In the genomic region with DNA sequence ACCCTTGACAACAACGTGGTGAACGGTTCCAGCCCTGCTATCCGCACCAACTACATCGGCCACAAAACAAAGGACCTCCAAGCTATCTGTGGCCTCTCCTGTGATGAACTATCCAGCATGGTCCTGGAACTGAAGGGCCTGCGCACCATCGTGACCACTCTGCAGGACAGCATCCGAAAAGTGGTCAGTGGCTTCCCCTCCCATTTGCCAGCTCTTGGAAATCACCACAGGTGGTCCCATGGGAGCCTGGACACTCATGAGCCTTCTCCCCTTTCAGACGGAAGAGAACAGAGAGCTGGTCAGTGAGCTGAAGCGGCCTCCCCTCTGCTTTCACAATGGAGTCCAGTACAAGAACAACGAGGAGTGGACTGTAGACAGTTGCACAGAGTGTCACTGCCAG, we compare ENCODE assay signal across 8 mouse cellular contexts. TPM values are rescaled to one million over a fixed set of nuclear protein-coding genes. Genes with fewer than 3 reads are reported as not detected.
A peak's percentile ranks its signal among the peaks of the same experiment; 100 is the strongest.
DNase-seq lines count a peak whose midpoint lies in the region; ATAC-seq and TF ChIP-seq lines count a peak whose summit lies in the region.
"Had no signal": no experiment of that assay in that cellular context is flagged by ENCODE, and none has a peak within 500 bp of the region (broad histone marks: within the 10 kb centered on the region; RNA-seq: fewer than 3 reads in every experiment).

No protein-coding gene starts in this region.

- no peaks in the 10 kb centered on the region for H3K4me1 ChIP-seq in liver, embryonic 16.5 days (ENCODE audit: control insufficient read depth, low read depth, low read length)
- peaks cover 13% of the 10 kb centered on the region for H3K4me1 ChIP-seq in liver, embryonic 12.5 days
- peaks cover 21% of the 10 kb centered on the region for H3K4me1 ChIP-seq in embryonic facial prominence, embryonic 14.5 days (ENCODE audit: control insufficient read depth, insufficient read depth, low read length)
- H3K4me1 ChIP-seq in forebrain, embryonic 16.5 days (replicated peaks; ENCODE audit: control insufficient read depth, insufficient read depth, low read length) = peaks cover 24% of the 10 kb centered on the region
- peaks cover 38% of the 10 kb centered on the region for H3K4me1 ChIP-seq in neural tube, embryonic 13.5 days (replicated peaks)

- H3K9me3 ChIP-seq in liver, embryonic 16.5 days (replicated peaks; ENCODE audit: control insufficient read depth, low read length) = no peaks in the 10 kb centered on the region
- H3K9me3 ChIP-seq in liver, embryonic 12.5 days (replicated peaks) = no peaks in the 10 kb centered on the region
- no peaks in the 10 kb centered on the region for H3K9me3 ChIP-seq in embryonic facial prominence, embryonic 14.5 days (ENCODE audit: control insufficient read depth, low read length)
- no peaks in the 10 kb centered on the region for H3K9me3 ChIP-seq in forebrain, embryonic 16.5 days (ENCODE audit: control insufficient read depth, low read length)
- no peaks in the 10 kb centered on the region for H3K9me3 ChIP-seq in neural tube, embryonic 13.5 days

- no peak overlapping the region for H3K27ac ChIP-seq in liver, embryonic 16.5 days (ENCODE audit: low read length)
- H3K27ac ChIP-seq in liver, embryonic 12.5 days = no peak overlapping the region
- H3K27ac ChIP-seq in embryonic facial prominence, embryonic 14.5 days (replicated peaks; ENCODE audit: low read depth, low read length) = no peak overlapping the region
- no peak overlapping the region for H3K27ac ChIP-seq in forebrain, embryonic 16.5 days (ENCODE audit: low read length)
- H3K27ac ChIP-seq in neural tube, embryonic 13.5 days (replicated peaks) = no peak overlapping the region
- H3K27ac ChIP-seq in layer of hippocampus, adult 2 months = no peak overlapping the region

- ATAC-seq in liver, embryonic 16.5 days (ENCODE audit: low read depth) = no peak
- ATAC-seq in liver, embryonic 12.5 days = no peak
- no peak for ATAC-seq in embryonic facial prominence, embryonic 14.5 days (ENCODE audit: low read depth)
- no peak for ATAC-seq in forebrain, embryonic 16.5 days
- ATAC-seq in neural tube, embryonic 13.5 days (ENCODE audit: low read depth) = no peak

- TF ChIP-seq CTCF in layer of hippocampus, adult 2 months (conservative IDR thresholded peaks at IDR 0.05) = no peak

- no peak overlapping the region for H3K9ac ChIP-seq in liver, embryonic 16.5 days (ENCODE audit: low read depth, low read length)
- H3K9ac ChIP-seq in liver, embryonic 12.5 days = no peak overlapping the region
- peak overlapping the region; percentile 75; the same call in 1 of the 2 replicates for H3K9ac ChIP-seq in embryonic facial prominence, embryonic 14.5 days (ENCODE audit: low read depth, low read length)
- no peak overlapping the region for H3K9ac ChIP-seq in forebrain, embryonic 16.5 days (replicated peaks; ENCODE audit: low read depth, low read length)
- no peak overlapping the region for H3K9ac ChIP-seq in neural tube, embryonic 13.5 days

- H3K27me3 ChIP-seq in liver, embryonic 16.5 days (ENCODE audit: control insufficient read depth, insufficient read depth, low read depth, low read length) = peaks cover 2% of the 10 kb centered on the region; the same call in 1 of the 2 replicates
- H3K27me3 ChIP-seq in liver, embryonic 12.5 days (replicated peaks) = peaks cover 27% of the 10 kb centered on the region
- H3K27me3 ChIP-seq in embryonic facial prominence, embryonic 14.5 days (replicated peaks; ENCODE audit: control insufficient read depth, insufficient read depth, low read length) = no peaks in the 10 kb centered on the region
- H3K27me3 ChIP-seq in forebrain, embryonic 16.5 days (replicated peaks; ENCODE audit: control insufficient read depth, insufficient read depth, low read length) = 0 out of 2 replicates have a peak, but pooled peaks cover 5% of the 10 kb centered on the region
- H3K27me3 ChIP-seq in neural tube, embryonic 13.5 days = peaks cover 29% of the 10 kb centered on the region

- no peak overlapping the region for H3K4me2 ChIP-seq in liver, embryonic 16.5 days (ENCODE audit: low read depth, low read length)
- H3K4me2 ChIP-seq in liver, embryonic 12.5 days = no peak overlapping the region
- H3K4me2 ChIP-seq in embryonic facial prominence, embryonic 14.5 days (ENCODE audit: low read depth, low read length) = peak overlapping the region; percentile 81
- H3K4me2 ChIP-seq in forebrain, embryonic 16.5 days (ENCODE audit: low read length) = peak overlapping the region; percentile 35
- H3K4me2 ChIP-seq in neural tube, embryonic 13.5 days = peak overlapping the region; percentile 82; the same call in 1 of the 2 replicates

- WGBS in liver, embryonic 16.5 days (ENCODE audit: insufficient replicate concordance) = 68% methylated on average over 10 of the region's 10 CpGs
- WGBS in liver, embryonic 12.5 days (ENCODE audit: insufficient replicate concordance) = 70% methylated on average over 10 of the region's 10 CpGs
- WGBS in embryonic facial prominence, embryonic 14.5 days = 68% methylated on average over 10 of the region's 10 CpGs
- WGBS in forebrain, embryonic 16.5 days = 64% methylated on average over 10 of the region's 10 CpGs
- 73% methylated on average over 10 of the region's 10 CpGs for WGBS in neural tube, embryonic 13.5 days

- peak overlapping the region; percentile 8; the same call in 1 of the 2 replicates for H3K4me3 ChIP-seq in liver, embryonic 16.5 days (ENCODE audit: low read depth, low read length)
- H3K4me3 ChIP-seq in liver, embryonic 12.5 days = no peak overlapping the region
- peak overlapping the region; percentile 59 for H3K4me3 ChIP-seq in embryonic facial prominence, embryonic 14.5 days (ENCODE audit: low read depth, low read length)
- peak overlapping the region; percentile 55 for H3K4me3 ChIP-seq in forebrain, embryonic 16.5 days (replicated peaks; ENCODE audit: low read length)
- no peak overlapping the region for H3K4me3 ChIP-seq in neural tube, embryonic 13.5 days
- no peak overlapping the region for H3K4me3 ChIP-seq in layer of hippocampus, adult 2 months

- no peaks in the 10 kb centered on the region for H3K36me3 ChIP-seq in liver, embryonic 16.5 days (ENCODE audit: control insufficient read depth, insufficient read depth)
- peaks cover 5% of the 10 kb centered on the region; the same call in 1 of the 2 replicates for H3K36me3 ChIP-seq in liver, embryonic 12.5 days
- peaks cover 53% of the 10 kb centered on the region for H3K36me3 ChIP-seq in embryonic facial prominence, embryonic 14.5 days (ENCODE audit: control insufficient read depth, insufficient read depth, low read length)
- H3K36me3 ChIP-seq in forebrain, embryonic 16.5 days (ENCODE audit: control insufficient read depth, insufficient read depth) = no peaks in the 10 kb centered on the region
- no peaks in the 10 kb centered on the region for H3K36me3 ChIP-seq in neural tube, embryonic 13.5 days

- DNase-seq in embryonic facial prominence, embryonic 14.5 days (ENCODE audit: low spot score) = no peak
- no peak for DNase-seq in right cerebral cortex, postnatal 4 days
- no peak for DNase-seq in layer of hippocampus, adult 2 months (ENCODE audit: low spot score in 2 of 2)
- DNase-seq: left cerebral cortex, postnatal 4 days had no signal

RNA-seq across cellular contexts. Expression of gene Thbs1, which starts 3.0 kb away (rescaled TPM):
- 29.7 and 31.7 TPM in 2 replicates for polyA plus RNA-seq in liver, embryonic 16.5 days (2015; fragmentation: Nextera tagmentation; extraction: Ambion mirVana)
- polyA plus RNA-seq in liver, embryonic 12.5 days (2016; fragmentation: Nextera tagmentation; extraction: Ambion mirVana) = 69.2 and 78.6 TPM in 2 replicates
- 77.4 and 86.4 TPM in 2 replicates for polyA plus RNA-seq in embryonic facial prominence, embryonic 14.5 days (2014; fragmentation: Nextera tagmentation; extraction: Ambion mirVana)
- polyA plus RNA-seq in forebrain, embryonic 16.5 days (2015; fragmentation: Nextera tagmentation; extraction: Ambion mirVana) = 11.5 and 17.3 TPM in 2 replicates
- polyA plus RNA-seq in neural tube, embryonic 13.5 days (2015; fragmentation: Nextera tagmentation; extraction: Ambion mirVana) = 6.6 and 11.0 TPM in 2 replicates
- total RNA-seq in layer of hippocampus, adult 2 months (2021) = 1 to 10 TPM; 2.0 to 2.8 TPM

Comparison
In these comparisons a context has a peak if more than half of its experiments do, and no peak if none do; other contexts are left out.
1. H3K4me3 ChIP-seq: peak in liver, embryonic 16.5 days (single experiment), embryonic facial prominence, embryonic 14.5 days (single experiment) and forebrain, embryonic 16.5 days (single experiment); none in liver, embryonic 12.5 days (single experiment), neural tube, embryonic 13.5 days (single experiment) and layer of hippocampus, adult 2 months (single experiment).
2. H3K4me2 ChIP-seq: peak in embryonic facial prominence, embryonic 14.5 days (single experiment), forebrain, embryonic 16.5 days (single experiment) and neural tube, embryonic 13.5 days (single experiment); none in liver, embryonic 16.5 days (single experiment) and liver, embryonic 12.5 days (single experiment).